Mouse (Mus musculus): Measurements from ENCODE around the gene Add3. TPM values are rescaled to one million over a fixed set of nuclear protein-coding genes. Genes with fewer than 3 reads are reported as not detected.

Add3 gene
- 51.9 and 52.6 TPM in 2 replicates for total RNA-seq (2014; rRNA removed)
- 35.9 and 52.3 TPM in 2 replicates for polyA plus RNA-seq (2015; fragmentation: Nextera tagmentation; extraction: Ambion mirVana)

DNA sequence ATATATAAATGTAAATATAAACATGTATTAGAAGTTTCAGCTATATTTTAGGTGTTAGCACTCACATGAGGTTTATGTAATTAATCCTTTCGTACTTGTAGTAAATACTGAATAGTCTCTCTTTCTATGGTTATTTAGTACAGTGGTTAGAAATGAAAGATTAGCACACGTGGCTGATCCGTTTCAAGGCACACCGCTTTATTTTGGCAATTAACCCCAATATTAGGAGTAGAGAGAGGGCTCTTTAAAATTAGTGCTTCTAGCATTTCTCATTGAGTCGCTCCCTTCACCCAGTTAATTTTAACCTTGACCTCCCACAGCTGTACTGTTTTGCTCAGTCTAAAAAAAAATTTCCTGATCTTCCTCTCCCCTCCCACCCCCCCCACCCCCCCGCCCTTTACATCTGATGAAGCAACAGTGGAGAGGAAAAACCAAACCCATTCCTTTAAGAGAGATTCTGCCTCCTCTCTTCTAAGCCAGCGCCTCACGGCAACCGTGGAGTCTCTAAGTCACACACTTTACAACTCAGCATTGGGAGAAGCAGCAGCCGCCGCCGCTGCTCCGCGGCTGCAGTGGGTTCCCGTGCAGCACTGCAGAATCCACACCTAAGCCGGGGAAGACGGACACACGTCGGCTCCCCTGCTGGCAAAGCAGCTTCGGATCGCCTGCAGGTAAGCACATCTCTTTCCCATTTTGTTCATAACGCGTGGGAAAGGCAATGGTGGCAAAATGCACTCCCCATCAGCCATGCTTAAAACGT is at the start of gene Add3:
TSS of gene Add3 (plus strand) at position 400 of the 760 bp plus-strand sequence.
- Histone ChIP-seq H3K4me3 (ENCODE audit: low read depth, low read length) (peak within 1 kb of the TSS; percentile 94), H3K4me1 (ENCODE audit: insufficient read depth) (peaks cover 11% of the 10 kb centered on the region; the same call in 1 of the 2 replicates), H3K36me3 (ENCODE audit: insufficient read depth) (no peaks in the 10 kb centered on the region), H3K9me3 (ENCODE audit: low read length) (no peaks in the 10 kb centered on the region), H3K27ac (ENCODE audit: low read depth, low read length) (peak within 1 kb of the TSS; percentile 84), H3K4me2 (ENCODE audit: low read depth) (peak within 1 kb of the TSS; percentile 97), H3K9ac (peak within 1 kb of the TSS; percentile 58), H3K27me3 (ENCODE audit: insufficient read depth, low read length) (no peaks in the 10 kb centered on the region)
- ATAC-seq (no peak), DNase-seq (peak; percentile 77)
- 4% methylated on average over 24 of the region's 24 CpGs for WGBS
- peak; percentile 38 for TF ChIP-seq CTCF (IDR thresholded peaks at IDR 0.05; ENCODE audit: low read depth)

DNA sequence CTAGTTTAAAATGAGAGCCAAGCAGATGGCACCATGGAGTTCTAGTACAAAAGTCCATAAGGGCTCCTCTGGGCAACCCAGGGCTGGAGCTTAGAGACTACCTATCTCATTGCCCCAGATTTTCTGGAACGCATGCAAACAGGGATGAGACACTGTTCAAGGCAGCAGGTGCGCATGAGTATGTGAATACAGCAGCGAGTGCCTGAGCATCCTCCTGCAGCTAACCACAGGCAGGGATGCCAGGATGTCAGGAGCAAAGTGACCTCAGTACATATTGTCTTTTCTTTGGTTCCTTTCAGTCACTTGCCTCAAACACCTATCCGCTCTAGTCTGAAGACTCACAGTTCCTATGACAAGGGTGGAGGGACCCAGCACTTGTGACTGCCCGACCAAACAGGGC is 49.6 kb upstream of the Add3 start:
- H3K27me3 ChIP-seq (ENCODE audit: insufficient read depth, low read length), result no peaks in the 10 kb centered on the region
- DNase-seq, result no peak
- H3K27ac ChIP-seq (ENCODE audit: low read depth, low read length), result no peak overlapping the region
- H3K4me2 ChIP-seq (ENCODE audit: low read depth), result no peak overlapping the region
- H3K9ac ChIP-seq, result no peak overlapping the region
- no peaks in the 10 kb centered on the region for H3K9me3 ChIP-seq (ENCODE audit: low read length)
- no peak for TF ChIP-seq CTCF (IDR thresholded peaks at IDR 0.05; ENCODE audit: low read depth)
- ATAC-seq, result no peak
- peaks cover 10% of the 10 kb centered on the region for H3K4me1 ChIP-seq (ENCODE audit: insufficient read depth)
- no peak overlapping the region for H3K4me3 ChIP-seq (ENCODE audit: low read depth, low read length)
- H3K36me3 ChIP-seq (ENCODE audit: insufficient read depth), result no peaks in the 10 kb centered on the region
- whole genome bisulfite sequencing, result 94% methylated on average over 5 of the region's 5 CpGs

DNA sequence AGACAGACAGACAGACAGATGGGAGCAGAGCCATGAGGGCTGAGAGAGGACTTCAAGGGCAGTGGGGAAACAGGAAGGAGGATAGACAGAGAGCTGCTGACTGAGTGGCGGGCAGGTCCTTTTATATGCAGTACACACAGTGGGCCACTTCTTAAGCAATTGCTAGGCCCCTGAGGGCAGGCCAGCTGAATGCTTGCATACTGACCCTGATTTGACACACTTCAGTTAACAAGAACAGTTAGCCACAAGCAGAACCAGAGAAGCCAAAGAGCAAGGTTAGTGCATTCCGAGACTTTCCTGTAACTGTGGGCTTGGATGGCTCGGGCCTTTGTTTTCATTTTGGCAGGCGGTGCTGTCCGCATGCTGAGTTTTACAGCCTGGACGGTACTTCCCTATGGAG is 48.0 kb upstream of the Add3 start:
- no peak overlapping the region for H3K4me3 ChIP-seq (ENCODE audit: low read depth, low read length)
- H3K4me1 ChIP-seq (ENCODE audit: insufficient read depth), result peaks cover 8% of the 10 kb centered on the region
- H3K27ac ChIP-seq (ENCODE audit: low read depth, low read length), result no peak overlapping the region
- DNase-seq (no peak), ATAC-seq (no peak)
- H3K9ac ChIP-seq, result no peak overlapping the region
- no peaks in the 10 kb centered on the region for H3K27me3 ChIP-seq (ENCODE audit: insufficient read depth, low read length)
- no peaks in the 10 kb centered on the region for H3K9me3 ChIP-seq (ENCODE audit: low read length)
- no peak overlapping the region for H3K4me2 ChIP-seq (ENCODE audit: low read depth)
- TF ChIP-seq CTCF (IDR thresholded peaks at IDR 0.05; ENCODE audit: low read depth), result no peak
- H3K36me3 ChIP-seq (ENCODE audit: insufficient read depth), result no peaks in the 10 kb centered on the region
- 63% methylated on average over 6 of the region's 6 CpGs for WGBS

- H3K27ac ChIP-seq (ENCODE audit: low read depth, low read length), result no peak overlapping the region
- ATAC-seq (no peak), DNase-seq (no peak)
- no peak overlapping the region for H3K4me2 ChIP-seq (ENCODE audit: low read depth)
- no peaks in the 10 kb centered on the region for H3K36me3 ChIP-seq (ENCODE audit: insufficient read depth)
- H3K9me3 ChIP-seq (ENCODE audit: low read length), result no peaks in the 10 kb centered on the region
- WGBS, result 95% methylated on average over 3 of the region's 3 CpGs
- H3K4me1 ChIP-seq (ENCODE audit: insufficient read depth), result no peaks in the 10 kb centered on the region
- no peak overlapping the region for H3K9ac ChIP-seq
- no peak overlapping the region for H3K4me3 ChIP-seq (ENCODE audit: low read depth, low read length)
- no peak for TF ChIP-seq CTCF (IDR thresholded peaks at IDR 0.05; ENCODE audit: low read depth)
- H3K27me3 ChIP-seq (ENCODE audit: insufficient read depth, low read length), result no peaks in the 10 kb centered on the region
These were observed 46.9 kb upstream of the Add3 start for GRCm38 (mm10) chr19:53093294-53093693.

DNA sequence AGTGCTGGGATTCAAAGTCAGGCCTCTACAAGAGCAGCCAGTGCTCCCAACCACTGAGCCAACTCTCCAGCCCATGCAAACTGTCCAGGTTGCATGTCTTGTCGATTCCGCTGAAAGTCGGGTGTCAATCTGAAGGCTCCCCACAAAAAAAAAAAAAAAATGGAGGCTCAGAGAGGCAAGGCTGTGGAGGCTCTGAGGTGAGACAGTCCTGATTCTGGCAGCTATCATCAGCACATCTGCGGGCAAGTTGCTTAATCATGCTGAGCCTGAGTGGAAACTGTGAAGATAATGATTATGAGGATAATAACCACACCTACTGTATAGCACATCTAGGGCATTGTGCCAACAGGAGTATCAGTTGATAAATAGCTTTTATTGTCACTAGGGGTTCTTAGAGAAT is 45.6 kb upstream of the Add3 start:
- no peak overlapping the region for H3K4me2 ChIP-seq (ENCODE audit: low read depth)
- 88% methylated on average over 4 of the region's 4 CpGs for WGBS
- H3K4me3 ChIP-seq (ENCODE audit: low read depth, low read length), result no peak overlapping the region
- ATAC-seq (no peak), DNase-seq (no peak)
- H3K27me3 ChIP-seq (ENCODE audit: insufficient read depth, low read length), result no peaks in the 10 kb centered on the region
- no peaks in the 10 kb centered on the region for H3K4me1 ChIP-seq (ENCODE audit: insufficient read depth)
- H3K9ac ChIP-seq, result no peak overlapping the region
- no peak for TF ChIP-seq CTCF (IDR thresholded peaks at IDR 0.05; ENCODE audit: low read depth)
- no peak overlapping the region for H3K27ac ChIP-seq (ENCODE audit: low read depth, low read length)
- no peaks in the 10 kb centered on the region for H3K36me3 ChIP-seq (ENCODE audit: insufficient read depth)
- no peaks in the 10 kb centered on the region for H3K9me3 ChIP-seq (ENCODE audit: low read length)

DNA sequence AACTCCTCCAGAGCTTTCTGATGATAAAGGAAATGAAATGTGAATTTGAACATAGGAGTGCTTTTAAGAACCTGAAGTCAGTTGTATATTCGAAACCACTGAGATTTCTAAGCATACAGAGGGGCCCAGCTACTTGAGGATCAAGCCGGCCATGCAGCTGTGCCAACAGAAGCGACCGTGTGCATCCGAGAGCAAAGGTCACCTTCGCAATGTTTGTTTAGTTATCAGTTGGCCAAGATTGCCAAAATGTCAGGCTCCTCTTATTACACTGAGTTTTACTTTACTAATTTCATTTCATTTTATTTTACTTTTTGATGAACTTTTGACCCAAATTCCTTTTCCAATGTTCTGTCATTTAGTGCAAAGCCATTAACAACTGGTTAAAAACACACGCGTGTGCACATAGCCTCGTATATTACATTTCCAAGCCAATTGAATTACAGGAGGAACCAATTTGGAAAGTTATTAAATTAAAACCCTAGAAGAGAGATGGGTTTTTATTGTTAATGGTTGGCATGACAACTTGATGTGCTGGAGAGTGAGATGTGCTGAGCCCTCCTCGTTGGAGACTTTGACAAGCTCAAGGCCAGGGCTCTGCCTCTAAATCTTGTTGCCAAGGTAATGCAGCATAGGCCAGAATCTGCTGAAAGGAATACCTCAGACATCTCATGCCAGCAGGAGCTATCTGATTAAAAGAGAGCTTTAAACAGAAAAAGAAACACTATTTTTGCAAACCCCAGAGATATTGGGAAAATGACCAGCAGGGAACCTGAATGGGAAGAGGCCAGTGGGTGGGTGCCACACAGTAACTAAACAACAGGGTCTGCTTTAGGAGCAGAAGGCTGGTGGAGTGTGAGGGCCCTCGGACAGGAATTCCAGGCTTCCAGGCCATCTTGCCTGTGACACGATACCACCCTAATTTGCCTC is 38.6 kb upstream of the Add3 start:
- Histone ChIP-seq H3K4me2 (ENCODE audit: low read depth) (no peak overlapping the region), H3K9ac (no peak overlapping the region), H3K27me3 (ENCODE audit: insufficient read depth, low read length) (no peaks in the 10 kb centered on the region), H3K9me3 (ENCODE audit: low read length) (no peaks in the 10 kb centered on the region), H3K27ac (ENCODE audit: low read depth, low read length) (0 out of 2 replicates have a peak overlapping the region, but pooled peaks have one; percentile 15), H3K4me3 (ENCODE audit: low read depth, low read length) (no peak overlapping the region), H3K4me1 (ENCODE audit: insufficient read depth) (no peaks in the 10 kb centered on the region), H3K36me3 (ENCODE audit: insufficient read depth) (no peaks in the 10 kb centered on the region)
- ATAC-seq (0 out of 2 replicates have a peak, but pooled peaks have one; percentile 34), DNase-seq (no peak)
- WGBS, result 72% methylated on average over 12 of the region's 12 CpGs
- TF ChIP-seq CTCF (IDR thresholded peaks at IDR 0.05; ENCODE audit: low read depth), result no peak
